Mouse (Mus musculus): ENCODE measurements around the gene S100a3. TPM values are rescaled to one million over a fixed set of nuclear protein-coding genes. Genes with fewer than 3 reads are reported as not detected.

Gene S100a3
- total and polyA plus RNA-seq, 2 experiments from 2014 or later = 0.16 TPM; not detected in 1

GRCm38 (mm10) chr3:90639511-90640154 is 79.3 kb downstream of the S100a3 start:
- Histone ChIP-seq H3K27ac (ENCODE audit: low read depth) (no peak overlapping the region), H3K27me3 (ENCODE audit: control insufficient read depth, insufficient read depth, low read length) (no peaks in the 10 kb centered on the region), H3K9me3 (replicated peaks; ENCODE audit: control insufficient read depth, low read length) (no peaks in the 10 kb centered on the region), H3K36me3 (replicated peaks; ENCODE audit: control insufficient read depth, insufficient read depth, low read length) (no peaks in the 10 kb centered on the region), H3K9ac (replicated peaks; ENCODE audit: low read depth, low read length) (no peak overlapping the region), H3K4me3 (ENCODE audit: low read depth, low read length) (no peak overlapping the region), H3K4me2 (ENCODE audit: low read depth, low read length) (no peak overlapping the region), H3K4me1 (ENCODE audit: control insufficient read depth, insufficient read depth) (no peaks in the 10 kb centered on the region)
- ATAC-seq (ENCODE audit: insufficient read depth, low read depth) (no peak), DNase-seq (ENCODE audit: low spot score) (no peak)
- peak; percentile 64 for TF ChIP-seq CTCF (IDR thresholded peaks at IDR 0.05; ENCODE audit: low read depth)
- no peak for TF ChIP-seq EP300 (IDR thresholded peaks at IDR 0.05; ENCODE audit: low read depth)
- 49% methylated on average over 7 of the region's 7 CpGs for WGBS

DNA sequence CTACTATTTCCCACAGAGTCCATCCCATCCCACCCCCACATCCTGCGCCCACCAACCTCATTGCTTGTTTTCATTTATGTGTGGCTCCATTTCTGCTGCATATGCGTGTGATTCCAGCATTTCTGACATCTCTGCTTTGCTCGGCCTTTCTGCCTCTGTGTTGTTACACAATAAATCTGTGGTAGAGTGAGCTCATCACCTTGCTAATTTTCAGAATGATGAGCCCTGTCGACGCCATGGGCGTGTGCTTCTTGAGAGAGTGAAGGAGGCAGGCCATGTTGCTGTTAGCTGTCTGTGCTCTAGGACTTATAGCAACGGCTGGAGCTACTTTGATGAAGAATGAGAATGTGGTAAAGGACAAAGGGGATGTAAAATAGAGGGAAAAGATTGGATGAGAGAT is 80.6 kb downstream of the S100a3 start:
- no peak for DNase-seq (ENCODE audit: low spot score)
- Histone ChIP-seq H3K27me3 (ENCODE audit: control insufficient read depth, insufficient read depth, low read length) (no peaks in the 10 kb centered on the region), H3K36me3 (replicated peaks; ENCODE audit: control insufficient read depth, insufficient read depth, low read length) (no peaks in the 10 kb centered on the region), H3K4me1 (ENCODE audit: control insufficient read depth, insufficient read depth) (no peaks in the 10 kb centered on the region), H3K9me3 (replicated peaks; ENCODE audit: control insufficient read depth, low read length) (no peaks in the 10 kb centered on the region), H3K9ac (replicated peaks; ENCODE audit: low read depth, low read length) (no peak overlapping the region), H3K27ac (ENCODE audit: low read depth) (no peak overlapping the region), H3K4me2 (ENCODE audit: low read depth, low read length) (no peak overlapping the region), H3K4me3 (ENCODE audit: low read depth, low read length) (no peak overlapping the region)
- no peak for TF ChIP-seq CTCF (IDR thresholded peaks at IDR 0.05; ENCODE audit: low read depth)
- TF ChIP-seq EP300 (IDR thresholded peaks at IDR 0.05; ENCODE audit: low read depth) = no peak
- ATAC-seq (ENCODE audit: insufficient read depth, low read depth) = no peak
- 66% methylated on average over 7 of the region's 7 CpGs for WGBS

DNA sequence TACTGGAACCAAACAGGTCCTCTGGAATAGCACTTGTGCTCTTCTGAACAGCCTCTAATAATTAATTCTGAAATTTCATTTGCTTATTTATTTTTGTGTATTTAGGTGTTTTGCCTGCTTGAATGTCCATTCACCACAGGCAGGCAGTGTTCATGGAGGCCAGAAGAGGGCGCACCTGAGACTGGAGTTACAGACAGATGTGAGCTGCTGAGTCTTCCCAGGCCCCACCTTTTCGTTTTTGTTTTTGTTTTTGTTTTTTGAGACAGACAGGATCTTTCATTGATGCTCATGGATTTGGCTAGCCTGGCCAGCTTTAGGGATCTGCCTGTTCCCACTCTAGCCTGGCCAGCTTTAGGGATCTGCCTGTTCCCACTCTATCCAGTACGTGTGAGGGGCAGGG is 83.8 kb downstream of the S100a3 start:
- H3K9me3 ChIP-seq (replicated peaks; ENCODE audit: control insufficient read depth, low read length) = no peaks in the 10 kb centered on the region
- H3K4me2 ChIP-seq (ENCODE audit: low read depth, low read length) = no peak overlapping the region
- H3K4me3 ChIP-seq (ENCODE audit: low read depth, low read length) = no peak overlapping the region
- no peak overlapping the region for H3K27ac ChIP-seq (ENCODE audit: low read depth)
- DNase-seq (ENCODE audit: low spot score) = no peak
- no peak overlapping the region for H3K9ac ChIP-seq (replicated peaks; ENCODE audit: low read depth, low read length)
- 41% methylated on average over 3 of the region's 3 CpGs for WGBS
- no peak for ATAC-seq (ENCODE audit: insufficient read depth, low read depth)
- H3K36me3 ChIP-seq (replicated peaks; ENCODE audit: control insufficient read depth, insufficient read depth, low read length) = no peaks in the 10 kb centered on the region
- H3K27me3 ChIP-seq (ENCODE audit: control insufficient read depth, insufficient read depth, low read length) = no peaks in the 10 kb centered on the region
- TF ChIP-seq CTCF (IDR thresholded peaks at IDR 0.05; ENCODE audit: low read depth) = peak; percentile 47
- no peak for TF ChIP-seq EP300 (IDR thresholded peaks at IDR 0.05; ENCODE audit: low read depth)
- no peaks in the 10 kb centered on the region for H3K4me1 ChIP-seq (ENCODE audit: control insufficient read depth, insufficient read depth)

DNA sequence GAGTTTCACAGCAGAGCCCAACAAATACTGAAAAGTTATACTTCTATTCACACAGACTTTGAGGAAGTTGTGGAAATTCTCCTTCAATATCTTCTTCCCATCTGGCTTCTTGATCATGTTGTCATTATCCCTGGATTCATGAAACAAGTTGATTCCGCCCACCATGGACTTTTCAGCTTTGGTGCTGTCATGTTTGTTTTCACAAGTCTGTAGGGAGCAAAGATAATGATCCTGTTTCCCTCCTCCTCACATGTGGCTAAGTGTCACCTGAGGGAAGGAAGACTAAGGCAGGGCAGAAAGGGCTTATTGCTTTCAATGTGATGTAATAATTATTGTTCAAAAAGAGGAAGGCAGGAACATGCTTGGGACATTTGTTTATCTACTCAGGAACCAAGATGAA is 86.9 kb downstream of the S100a3 start:
- WGBS = 61% methylated on average over 1 of the region's 1 CpGs
- Histone ChIP-seq H3K36me3 (replicated peaks; ENCODE audit: control insufficient read depth, insufficient read depth, low read length) (no peaks in the 10 kb centered on the region), H3K4me3 (ENCODE audit: low read depth, low read length) (no peak overlapping the region), H3K9me3 (replicated peaks; ENCODE audit: control insufficient read depth, low read length) (no peaks in the 10 kb centered on the region), H3K27me3 (ENCODE audit: control insufficient read depth, insufficient read depth, low read length) (no peaks in the 10 kb centered on the region), H3K4me2 (ENCODE audit: low read depth, low read length) (no peak overlapping the region), H3K9ac (replicated peaks; ENCODE audit: low read depth, low read length) (no peak overlapping the region), H3K4me1 (ENCODE audit: control insufficient read depth, insufficient read depth) (no peaks in the 10 kb centered on the region), H3K27ac (ENCODE audit: low read depth) (no peak overlapping the region)
- DNase-seq (ENCODE audit: low spot score) (no peak), ATAC-seq (ENCODE audit: insufficient read depth, low read depth) (no peak)
- TF ChIP-seq CTCF (IDR thresholded peaks at IDR 0.05; ENCODE audit: low read depth) (no peak), EP300 (IDR thresholded peaks at IDR 0.05; ENCODE audit: low read depth) (no peak)

DNA sequence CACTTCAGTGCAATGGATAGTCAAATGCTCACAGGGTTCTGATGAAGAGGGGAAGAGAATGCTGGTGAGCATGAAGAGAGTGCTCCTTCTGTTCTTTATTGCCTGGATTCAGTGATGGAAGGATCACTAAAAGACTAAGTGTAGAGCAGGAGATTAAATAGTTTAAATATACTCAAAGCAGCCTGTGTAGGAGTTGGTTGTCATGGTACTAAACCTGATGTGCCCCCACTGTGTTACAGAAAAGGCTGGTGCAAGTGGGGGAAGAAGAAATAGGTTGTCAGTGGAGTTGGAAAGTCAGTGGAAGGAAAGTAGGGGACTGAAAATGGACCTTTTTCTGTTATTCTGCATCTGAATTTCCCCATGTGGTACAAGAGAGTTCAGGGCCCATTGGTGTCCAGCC is 88.6 kb downstream of the S100a3 start:
- DNase-seq (ENCODE audit: low spot score) (no peak), ATAC-seq (ENCODE audit: insufficient read depth, low read depth) (no peak)

DNA sequence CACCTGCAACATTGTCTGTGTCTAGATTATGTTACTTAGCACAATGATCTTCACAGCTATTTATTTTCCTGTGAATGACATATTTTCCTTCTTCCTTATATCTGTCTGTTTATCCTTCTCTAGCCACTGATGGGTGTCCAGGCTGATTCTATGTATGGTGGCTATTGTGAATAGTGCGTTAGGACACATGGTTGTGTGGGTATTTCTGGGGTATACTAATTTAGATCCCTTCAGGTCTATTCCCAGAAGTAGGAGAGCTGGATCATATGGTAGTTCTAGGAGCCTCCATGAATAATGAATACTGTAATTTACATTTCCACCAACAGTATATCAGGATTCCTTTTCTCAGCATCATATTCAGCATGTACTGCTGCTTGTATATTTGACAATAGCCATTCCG is 89.5 kb downstream of the S100a3 start:
- Histone ChIP-seq H3K9ac (replicated peaks; ENCODE audit: low read depth, low read length) (no peak overlapping the region), H3K36me3 (replicated peaks; ENCODE audit: control insufficient read depth, insufficient read depth, low read length) (no peaks in the 10 kb centered on the region), H3K4me3 (ENCODE audit: low read depth, low read length) (no peak overlapping the region), H3K9me3 (replicated peaks; ENCODE audit: control insufficient read depth, low read length) (no peaks in the 10 kb centered on the region), H3K27me3 (ENCODE audit: control insufficient read depth, insufficient read depth, low read length) (no peaks in the 10 kb centered on the region), H3K4me2 (ENCODE audit: low read depth, low read length) (no peak overlapping the region), H3K27ac (ENCODE audit: low read depth) (no peak overlapping the region), H3K4me1 (ENCODE audit: control insufficient read depth, insufficient read depth) (no peaks in the 10 kb centered on the region)
- DNase-seq (ENCODE audit: low spot score) (no peak), ATAC-seq (ENCODE audit: insufficient read depth, low read depth) (no peak)
- WGBS = 76% methylated on average over 2 of the region's 2 CpGs
- TF ChIP-seq EP300 (IDR thresholded peaks at IDR 0.05; ENCODE audit: low read depth) (no peak), CTCF (IDR thresholded peaks at IDR 0.05; ENCODE audit: low read depth) (no peak)

More for the DNA sequence above, 88.6 kb downstream of the S100a3 start:
- Histone ChIP-seq H3K27me3 (ENCODE audit: control insufficient read depth, insufficient read depth, low read length) (no peaks in the 10 kb centered on the region), H3K36me3 (replicated peaks; ENCODE audit: control insufficient read depth, insufficient read depth, low read length) (no peaks in the 10 kb centered on the region), H3K27ac (ENCODE audit: low read depth) (no peak overlapping the region), H3K4me3 (ENCODE audit: low read depth, low read length) (no peak overlapping the region), H3K9me3 (replicated peaks; ENCODE audit: control insufficient read depth, low read length) (no peaks in the 10 kb centered on the region), H3K9ac (replicated peaks; ENCODE audit: low read depth, low read length) (no peak overlapping the region), H3K4me2 (ENCODE audit: low read depth, low read length) (no peak overlapping the region), H3K4me1 (ENCODE audit: control insufficient read depth, insufficient read depth) (no peaks in the 10 kb centered on the region)
- TF ChIP-seq CTCF (IDR thresholded peaks at IDR 0.05; ENCODE audit: low read depth) (no peak), EP300 (IDR thresholded peaks at IDR 0.05; ENCODE audit: low read depth) (no peak)

Other genes with a start within 250 kb of the S100a3 start
- gene Slc27a3, start 170.6 kb upstream of the S100a3 start, total RNA-seq (2014; rRNA removed; ENCODE audit: low replicate concordance) = 3.3 and 6.2 TPM in 2 replicates
- gene Slc27a3, start 170.6 kb upstream of the S100a3 start, polyA plus RNA-seq (2015; fragmentation: Nextera tagmentation; extraction: Ambion mirVana) = 2.3 and 2.4 TPM in 2 replicates
- 26.1 and 26.6 TPM in 2 replicates for gene Ints3, start 127.0 kb upstream of the S100a3 start, total RNA-seq (2014; rRNA removed; ENCODE audit: low replicate concordance)
- gene Ints3, start 127.0 kb upstream of the S100a3 start, polyA plus RNA-seq (2015; fragmentation: Nextera tagmentation; extraction: Ambion mirVana) = 7.8 and 8.3 TPM in 2 replicates
- 26.4 and 30.9 TPM in 2 replicates for gene Npr1, start 94.7 kb upstream of the S100a3 start, total RNA-seq (2014; rRNA removed; ENCODE audit: low replicate concordance)
- 10.2 and 11.2 TPM in 2 replicates for gene Npr1, start 94.7 kb upstream of the S100a3 start, polyA plus RNA-seq (2015; fragmentation: Nextera tagmentation; extraction: Ambion mirVana)
- gene Ilf2, start 84.5 kb upstream of the S100a3 start, total RNA-seq (2014; rRNA removed; ENCODE audit: low replicate concordance) = 46.8 and 53.5 TPM in 2 replicates
- 60.2 and 60.8 TPM in 2 replicates for gene Ilf2, start 84.5 kb upstream of the S100a3 start, polyA plus RNA-seq (2015; fragmentation: Nextera tagmentation; extraction: Ambion mirVana)
- gene Snapin, start 69.5 kb upstream of the S100a3 start, total RNA-seq (2014; rRNA removed; ENCODE audit: low replicate concordance) = 44.3 and 59.2 TPM in 2 replicates
- 85.5 and 90.5 TPM in 2 replicates for gene Snapin, start 69.5 kb upstream of the S100a3 start, polyA plus RNA-seq (2015; fragmentation: Nextera tagmentation; extraction: Ambion mirVana)
- 117 and 121 TPM in 2 replicates for gene Chtop, start 51.1 kb upstream of the S100a3 start, total RNA-seq (2014; rRNA removed; ENCODE audit: low replicate concordance)
- 79.0 and 85.1 TPM in 2 replicates for gene Chtop, start 51.1 kb upstream of the S100a3 start, polyA plus RNA-seq (2015; fragmentation: Nextera tagmentation; extraction: Ambion mirVana)
- gene S100a1, start 46.2 kb upstream of the S100a3 start, total RNA-seq (2014; rRNA removed; ENCODE audit: low replicate concordance) = 221 and 462 TPM in 2 replicates
- 721 and 746 TPM in 2 replicates for gene S100a1, start 46.2 kb upstream of the S100a3 start, polyA plus RNA-seq (2015; fragmentation: Nextera tagmentation; extraction: Ambion mirVana)
- 45.9 and 86.2 TPM in 2 replicates for gene S100a13, start 46.1 kb upstream of the S100a3 start, total RNA-seq (2014; rRNA removed; ENCODE audit: low replicate concordance)
- gene S100a13, start 46.1 kb upstream of the S100a3 start, polyA plus RNA-seq (2015; fragmentation: Nextera tagmentation; extraction: Ambion mirVana) = 144 and 146 TPM in 2 replicates
- 7.2 TPM in 1 of 2 replicates, not detected in the other for gene S100a14, start 33.7 kb upstream of the S100a3 start, total RNA-seq (2014; rRNA removed; ENCODE audit: low replicate concordance)
- 0.12 TPM in 1 of 2 replicates, not detected in the other for gene S100a14, start 33.7 kb upstream of the S100a3 start, polyA plus RNA-seq (2015; fragmentation: Nextera tagmentation; extraction: Ambion mirVana)
- gene S100a16, start 23.3 kb upstream of the S100a3 start, total RNA-seq (2014; rRNA removed; ENCODE audit: low replicate concordance) = 131 and 139 TPM in 2 replicates
- 89.8 and 95.6 TPM in 2 replicates for gene S100a16, start 23.3 kb upstream of the S100a3 start, polyA plus RNA-seq (2015; fragmentation: Nextera tagmentation; extraction: Ambion mirVana)
- gene S100a2, start 29.7 kb downstream of the S100a3 start, total RNA-seq (2014; rRNA removed; ENCODE audit: low replicate concordance) = not detected in 2 replicates
- not detected in 2 replicates for gene S100a2, start 29.7 kb downstream of the S100a3 start, polyA plus RNA-seq (2015; fragmentation: Nextera tagmentation; extraction: Ambion mirVana)
- gene Gm42674, start 41.3 kb downstream of the S100a3 start, total RNA-seq (2014; rRNA removed; ENCODE audit: low replicate concordance) = not detected in 2 replicates
- not detected in 2 replicates for gene Gm42674, start 41.3 kb downstream of the S100a3 start, polyA plus RNA-seq (2015; fragmentation: Nextera tagmentation; extraction: Ambion mirVana)
- 1.3 TPM in 1 of 2 replicates, not detected in the other for gene S100a4, start 43.2 kb downstream of the S100a3 start, total RNA-seq (2014; rRNA removed; ENCODE audit: low replicate concordance)
- gene S100a4, start 43.2 kb downstream of the S100a3 start, polyA plus RNA-seq (2015; fragmentation: Nextera tagmentation; extraction: Ambion mirVana) = 4.4 and 4.8 TPM in 2 replicates
- not detected in 2 replicates for gene S100a5, start 47.9 kb downstream of the S100a3 start, total RNA-seq (2014; rRNA removed; ENCODE audit: low replicate concordance)
- not detected in 2 replicates for gene S100a5, start 47.9 kb downstream of the S100a3 start, polyA plus RNA-seq (2015; fragmentation: Nextera tagmentation; extraction: Ambion mirVana)
- 16.5 and 82.9 TPM in 2 replicates for gene S100a6, start 52.3 kb downstream of the S100a3 start, total RNA-seq (2014; rRNA removed; ENCODE audit: low replicate concordance)
- 97.5 and 110 TPM in 2 replicates for gene S100a6, start 52.3 kb downstream of the S100a3 start, polyA plus RNA-seq (2015; fragmentation: Nextera tagmentation; extraction: Ambion mirVana)
- gene S100a7a, start 93.4 kb downstream of the S100a3 start, total RNA-seq (2014; rRNA removed; ENCODE audit: low replicate concordance) = not detected in 2 replicates
- not detected in 2 replicates for gene S100a7a, start 93.4 kb downstream of the S100a3 start, polyA plus RNA-seq (2015; fragmentation: Nextera tagmentation; extraction: Ambion mirVana)
- 4.2 and 14.6 TPM in 2 replicates for gene S100a8, start 108.4 kb downstream of the S100a3 start, total RNA-seq (2014; rRNA removed; ENCODE audit: low replicate concordance)
- 20.3 and 21.0 TPM in 2 replicates for gene S100a8, start 108.4 kb downstream of the S100a3 start, polyA plus RNA-seq (2015; fragmentation: Nextera tagmentation; extraction: Ambion mirVana)
- 11.6 and 12.7 TPM in 2 replicates for gene S100a9, start 135.1 kb downstream of the S100a3 start, total RNA-seq (2014; rRNA removed; ENCODE audit: low replicate concordance)
- 13.6 and 14.0 TPM in 2 replicates for gene S100a9, start 135.1 kb downstream of the S100a3 start, polyA plus RNA-seq (2015; fragmentation: Nextera tagmentation; extraction: Ambion mirVana)
- not detected in 2 replicates for gene Pglyrp4, start 166.3 kb downstream of the S100a3 start, total RNA-seq (2014; rRNA removed; ENCODE audit: low replicate concordance)
- gene Pglyrp4, start 166.3 kb downstream of the S100a3 start, polyA plus RNA-seq (2015; fragmentation: Nextera tagmentation; extraction: Ambion mirVana) = not detected in 2 replicates
- gene Gm5849, start 217.3 kb downstream of the S100a3 start, total RNA-seq (2014; rRNA removed; ENCODE audit: low replicate concordance) = not detected in 2 replicates
- not detected in 2 replicates for gene Gm5849, start 217.3 kb downstream of the S100a3 start, polyA plus RNA-seq (2015; fragmentation: Nextera tagmentation; extraction: Ambion mirVana)

Measured in heart, postnatal 0 days (tissue).